Mouse (Mus musculus) layer of hippocampus, postnatal 36 days (tissue): ENCODE measurements around the gene Fdx1l. TPM values are rescaled to one million over a fixed set of nuclear protein-coding genes. Genes with fewer than 3 reads are reported as not detected.

Experiments used
- DNase-seq, 2 experiments: peaks; one replicate each; pipeline ENCODE4 v3.0.0; 2022
- total RNA-seq, 2 experiments: library from RNA; stranded (reverse); gene quantifications; 2 replicates each; pipeline ENCODE4 v1.2.3; 2021

The Fdx1l gene
- total RNA-seq: 10 to 100 TPM; 56.0 to 64.5 TPM

DNA sequence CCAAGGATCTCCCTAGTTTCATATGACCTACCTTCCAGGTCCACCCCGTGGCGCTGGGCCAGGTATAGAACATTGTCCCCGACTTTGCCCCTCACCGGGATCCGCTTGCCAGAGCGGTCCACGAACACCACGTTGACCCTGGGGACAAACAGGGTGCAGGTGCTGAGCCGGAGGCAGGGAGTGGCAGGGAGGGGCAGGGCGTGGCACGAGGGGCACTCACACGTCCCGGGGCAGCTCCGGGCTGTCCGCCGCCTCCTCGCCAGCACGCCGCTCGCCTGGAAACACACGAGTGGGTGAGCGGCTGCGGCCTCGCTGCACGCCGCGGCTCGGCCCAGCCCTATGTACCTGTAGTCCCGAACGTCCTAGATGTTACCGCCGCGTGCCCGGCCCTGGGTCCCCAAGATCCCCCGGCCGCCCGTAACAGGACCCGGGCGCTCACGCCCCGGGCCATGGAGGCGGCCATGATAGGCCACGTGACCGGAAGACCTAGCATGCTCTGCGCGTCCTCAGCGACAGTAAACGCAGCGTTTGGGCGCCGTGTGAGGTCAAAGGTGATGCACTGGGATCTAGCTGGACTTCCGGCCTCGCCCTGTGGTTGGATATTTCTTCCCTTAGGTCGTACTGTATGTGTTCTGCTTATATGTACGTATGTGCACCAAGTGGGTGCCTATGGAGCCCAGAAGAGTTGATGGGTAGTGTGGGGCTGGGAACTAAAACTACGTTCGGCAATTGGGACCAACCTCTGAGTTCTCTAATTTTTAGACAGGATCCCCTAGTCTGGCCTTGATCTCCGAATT is at the start of gene Fdx1l, which contains the start of gene Gm49373:
TSS of gene Fdx1l (minus strand) at position 571 of the 797 bp plus-strand sequence.
TSS of gene Gm49373 (minus strand) at position 53 of the 797 bp plus-strand sequence.
- peak; percentile 90 for DNase-seq

GRCm38 (mm10) chr9:21121483-21121882 is 48.1 kb upstream of the Fdx1l start:
- no peak for DNase-seq

DNA sequence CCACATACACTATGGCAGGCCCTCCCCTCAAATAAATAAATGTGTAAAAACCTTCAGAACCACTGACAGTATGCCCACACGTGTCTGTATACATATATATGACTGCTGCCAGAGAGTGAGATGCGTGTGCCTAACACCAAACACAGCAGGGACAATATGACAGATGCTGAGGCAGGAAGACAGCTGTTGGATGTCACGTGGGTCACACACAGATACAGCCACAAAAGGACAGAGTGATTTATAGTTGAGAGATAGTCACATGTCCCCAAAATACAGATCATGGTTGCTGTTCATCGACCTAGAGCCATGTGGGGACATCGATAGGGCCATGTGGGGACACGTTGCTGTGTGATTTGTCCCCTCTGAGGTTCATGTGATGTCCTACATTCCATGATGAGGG is 43.7 kb upstream of the Fdx1l start:
- no peak for DNase-seq

DNA sequence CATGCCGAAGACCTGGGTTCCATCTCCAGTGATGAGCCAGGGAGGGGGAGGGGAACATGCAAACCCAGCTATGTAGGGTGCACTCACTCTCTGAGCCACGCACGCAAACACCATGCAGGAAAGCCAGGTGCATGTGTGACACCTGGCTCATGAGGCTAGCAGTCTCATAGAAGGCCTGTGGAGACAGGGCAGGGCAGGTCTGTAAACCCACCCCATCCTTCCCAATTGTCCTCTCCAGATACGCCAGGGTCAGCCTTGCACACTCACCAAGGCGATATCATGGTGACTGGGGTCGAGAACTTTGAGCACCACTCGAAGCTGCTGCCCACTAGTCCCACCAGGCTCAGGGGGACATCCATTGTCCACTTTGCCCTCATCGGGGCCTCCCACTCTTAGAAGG is 41.7 kb upstream of the Fdx1l start:
- DNase-seq: no peak

DNA sequence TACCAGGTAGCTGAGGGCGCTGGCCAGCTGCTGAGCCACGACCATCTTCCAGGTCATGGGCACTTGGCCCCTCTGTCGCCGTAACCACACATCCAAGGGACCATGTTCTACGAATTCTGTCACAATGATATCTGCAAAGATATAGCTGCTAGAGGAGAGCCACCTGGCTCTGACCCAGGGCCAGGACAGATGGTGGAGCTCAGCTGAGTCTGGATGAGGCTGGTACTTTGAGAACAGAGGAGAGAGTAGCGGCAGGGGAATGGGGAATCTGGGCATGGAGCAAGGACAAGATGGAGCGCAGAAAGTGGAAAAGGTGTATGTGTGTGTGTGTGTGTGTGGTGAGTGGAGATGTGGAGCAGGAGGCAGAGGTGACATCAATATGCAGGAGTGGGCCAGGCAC is 40.8 kb upstream of the Fdx1l start:
- DNase-seq: no peak

DNA sequence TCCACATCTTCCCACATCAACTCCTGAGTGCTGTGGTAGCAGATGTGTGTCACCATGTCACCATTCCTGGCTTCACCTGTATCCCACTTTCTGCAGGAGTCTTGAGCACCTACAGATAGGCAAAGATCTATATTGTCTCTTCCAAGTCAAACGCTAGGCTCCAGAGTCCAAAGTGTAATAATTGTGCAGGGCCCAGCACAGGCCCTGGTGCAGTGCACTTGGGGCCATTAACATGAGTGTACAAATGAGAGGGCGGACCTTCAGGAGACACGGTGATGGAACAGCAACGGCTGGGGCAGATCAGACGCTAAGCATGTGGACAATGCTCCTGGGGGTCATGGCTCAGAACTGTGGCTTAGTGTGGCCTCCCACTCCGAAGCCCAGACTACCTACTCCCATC is 40.3 kb upstream of the Fdx1l start:
- DNase-seq: no peak

- DNase-seq: no peak
These were observed 34.3 kb upstream of the Fdx1l start for GRCm38 (mm10) chr9:21107607-21108237.

GRCm38 (mm10) chr9:21105760-21106564 is 32.5 kb upstream of the Fdx1l start:
- DNase-seq: no peak

DNA sequence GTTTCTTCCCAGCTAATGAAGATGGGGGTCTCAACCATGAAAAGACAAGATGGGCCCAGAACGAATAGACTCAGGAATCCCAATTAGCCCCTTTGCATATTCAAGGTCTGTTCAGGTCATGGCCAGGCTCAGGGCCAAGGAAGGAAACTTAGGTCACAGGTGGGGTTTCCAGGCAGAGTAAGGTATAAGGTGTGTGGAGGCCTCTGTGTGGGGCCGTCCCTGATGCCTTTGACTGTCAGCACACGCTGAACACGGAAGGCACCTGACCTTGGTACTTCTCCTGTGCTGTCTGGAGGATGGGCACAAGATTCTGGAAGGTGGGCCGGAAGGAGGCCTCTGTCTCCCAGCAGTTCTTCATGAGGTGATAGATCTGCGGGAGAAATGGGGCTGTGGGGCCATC is 31.4 kb upstream of the Fdx1l start:
- DNase-seq: no peak

DNA sequence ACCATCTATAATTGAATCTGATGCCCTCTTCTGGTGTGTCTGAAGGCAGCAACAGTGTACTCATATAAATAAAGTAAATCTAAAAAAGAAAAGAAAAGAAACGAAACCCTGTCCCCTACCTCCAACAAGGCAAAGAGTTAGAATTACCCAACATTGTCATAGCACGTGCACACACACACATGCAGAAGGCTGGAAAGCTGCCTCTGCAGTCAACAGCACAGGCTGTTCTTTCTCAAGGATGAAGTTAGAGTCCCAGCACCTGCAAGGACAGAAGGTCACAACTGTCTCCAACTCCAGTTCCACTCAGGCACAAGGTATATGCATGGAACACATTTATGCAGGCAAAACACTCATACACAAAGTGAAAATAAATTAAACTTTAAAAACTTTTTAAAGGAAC is 28.7 kb upstream of the Fdx1l start:
- DNase-seq: no peak

DNA sequence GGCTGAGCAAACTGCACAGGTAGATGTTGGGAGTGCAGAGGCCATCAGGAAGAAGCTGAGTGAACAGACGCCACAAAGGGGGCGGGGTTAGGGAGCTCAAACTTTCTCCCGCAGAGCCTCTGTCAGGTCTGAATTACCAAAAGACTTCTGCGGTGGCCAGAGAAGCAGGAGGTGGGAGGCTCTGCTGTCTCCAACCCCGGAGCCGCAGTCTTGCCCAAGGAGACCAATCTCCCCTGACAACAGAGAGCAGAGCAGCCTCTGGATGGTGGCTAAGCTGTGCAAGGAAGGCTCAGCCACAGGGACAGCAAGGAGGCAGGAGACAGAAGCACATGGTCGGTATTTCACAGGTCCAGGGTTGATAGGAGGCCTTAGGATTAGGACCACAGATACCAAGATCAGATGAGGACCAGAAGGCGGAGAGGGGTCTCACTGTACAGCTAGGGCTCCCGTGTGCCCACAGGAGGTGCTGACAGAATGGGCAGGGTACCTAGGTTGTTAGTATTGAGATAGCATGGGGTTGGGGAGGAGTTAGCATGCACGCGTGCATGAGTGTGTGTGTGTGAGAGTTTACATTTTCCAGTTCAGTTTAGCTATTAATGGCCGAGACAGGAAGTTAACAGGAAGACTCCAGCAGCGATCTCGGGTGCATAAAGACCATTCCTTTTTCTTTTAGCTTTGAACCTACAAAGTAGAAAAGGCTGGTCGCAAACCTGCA is 27.2 kb upstream of the Fdx1l start:
- no peak for DNase-seq

DNA sequence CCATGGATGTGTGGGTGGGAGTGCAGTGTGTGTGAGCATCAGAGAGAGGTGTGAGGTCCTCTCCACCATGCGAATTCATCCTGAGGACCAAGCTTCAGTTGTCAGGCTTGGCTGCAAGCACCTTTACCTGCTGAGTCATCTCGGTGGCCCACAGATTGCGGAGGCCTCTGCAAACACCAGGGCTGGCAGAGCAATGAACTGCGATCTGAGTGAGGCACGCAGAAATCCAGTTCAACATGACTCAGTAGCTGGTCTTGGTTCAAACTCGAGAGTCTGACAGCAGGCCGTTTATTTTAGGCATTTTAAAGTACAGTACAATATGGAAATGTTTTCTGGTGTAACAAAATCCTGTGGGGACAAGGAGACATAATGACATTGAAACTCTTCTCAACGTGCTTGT is 24.4 kb upstream of the Fdx1l start:
- peak; percentile 52 to 63 for DNase-seq

DNA sequence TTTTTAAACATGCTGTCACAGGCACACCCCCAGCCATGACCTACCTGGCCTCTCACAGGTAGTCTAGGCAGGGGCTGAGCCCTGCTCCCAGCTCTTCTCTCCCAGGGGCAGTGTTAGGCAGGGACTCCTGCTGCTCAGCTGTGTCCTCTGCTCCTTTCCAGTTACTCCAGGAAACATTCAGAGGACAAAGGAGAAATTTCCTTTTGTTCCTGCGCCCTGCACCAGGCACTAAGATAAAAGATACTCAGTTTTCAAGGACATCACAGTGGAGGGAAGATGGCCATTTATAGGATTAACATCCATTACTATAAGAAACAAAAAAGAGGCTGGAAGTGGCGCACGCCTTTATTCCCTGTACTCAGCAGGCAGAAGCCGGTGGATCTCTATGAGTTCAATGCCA is 22.5 kb upstream of the Fdx1l start:
- DNase-seq: no peak

- no peak for DNase-seq
These were observed 20.0 kb upstream of the Fdx1l start for GRCm38 (mm10) chr9:21093423-21093822.

DNA sequence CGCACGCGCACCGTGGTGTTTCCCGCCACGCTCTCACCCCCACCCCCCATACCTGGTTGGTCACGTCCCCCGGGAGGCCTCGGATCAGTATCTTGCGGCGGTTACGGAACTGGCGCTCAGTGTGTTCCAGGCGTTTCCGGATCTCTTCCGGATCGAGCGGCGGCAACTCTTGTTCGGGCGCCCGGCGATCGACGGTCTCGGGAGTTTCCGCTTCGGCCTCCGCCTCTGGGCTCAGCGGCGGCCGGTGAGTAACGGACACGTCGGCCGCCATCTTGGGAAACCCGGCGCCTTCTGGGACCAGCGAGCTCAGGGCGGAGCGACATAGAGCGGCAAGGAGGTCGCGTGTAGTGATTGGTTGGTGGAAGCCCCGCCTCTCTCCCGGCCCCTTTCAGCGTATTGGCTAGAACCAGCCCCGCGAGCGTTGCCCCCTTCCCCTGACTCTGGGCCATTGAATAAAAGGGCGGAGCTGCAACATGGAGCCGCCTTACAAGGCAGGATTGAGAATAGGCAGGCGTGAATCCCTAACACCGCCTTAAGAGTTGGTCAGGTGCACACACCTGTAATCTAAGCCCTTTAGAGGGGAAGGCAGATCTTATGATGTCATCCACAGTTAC is 18.4 kb upstream of the Fdx1l start, which contains the start of the genes Gm38431 and Raver1:
TSS of gene Gm38431 (minus strand) at position 291 of the 614 bp plus-strand sequence.
TSS of gene Raver1 (minus strand) at position 302 of the 614 bp plus-strand sequence.
- peak; percentile 95 to 97 for DNase-seq

DNA sequence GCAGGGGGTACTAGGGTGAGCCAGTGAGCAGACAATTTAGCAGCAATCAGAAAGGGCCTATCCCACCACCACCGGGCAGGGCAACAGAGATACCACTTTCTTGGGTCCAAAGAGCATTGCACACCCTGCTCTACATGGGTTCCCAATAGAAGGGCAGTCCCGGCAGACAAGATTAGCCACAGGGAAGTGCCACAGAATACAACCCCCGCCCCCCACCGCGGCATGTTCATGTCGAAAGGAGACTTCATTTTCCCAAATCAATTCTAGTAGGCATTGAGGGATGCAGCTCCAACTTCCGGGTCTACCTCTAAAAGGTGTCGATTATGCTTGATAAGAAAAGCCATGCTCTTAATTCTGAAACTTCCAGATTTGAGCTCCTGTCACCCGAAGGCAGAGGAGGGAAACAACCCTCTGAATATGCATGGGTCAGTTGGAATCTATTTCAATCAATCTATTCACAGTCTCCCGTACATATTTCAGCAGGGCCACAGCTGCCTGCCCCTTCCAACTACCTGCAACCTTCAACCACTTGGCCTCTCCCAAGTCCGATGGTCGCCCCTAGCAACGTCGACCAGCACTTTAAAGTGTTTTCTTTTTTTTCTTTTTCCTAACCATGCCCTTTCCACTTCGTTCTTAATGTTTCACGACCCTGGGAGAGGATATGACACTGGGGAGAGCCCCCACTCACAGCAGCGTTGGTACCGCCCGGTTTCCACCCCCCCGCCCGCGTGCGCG is 17.7 kb upstream of the Fdx1l start:
- no peak for DNase-seq

GRCm38 (mm10) chr9:21090537-21090936 is 17.1 kb upstream of the Fdx1l start:
- no peak for DNase-seq

- no peak for DNase-seq
These were observed 9.9 kb upstream of the Fdx1l start for GRCm38 (mm10) chr9:21083324-21083723.

DNA sequence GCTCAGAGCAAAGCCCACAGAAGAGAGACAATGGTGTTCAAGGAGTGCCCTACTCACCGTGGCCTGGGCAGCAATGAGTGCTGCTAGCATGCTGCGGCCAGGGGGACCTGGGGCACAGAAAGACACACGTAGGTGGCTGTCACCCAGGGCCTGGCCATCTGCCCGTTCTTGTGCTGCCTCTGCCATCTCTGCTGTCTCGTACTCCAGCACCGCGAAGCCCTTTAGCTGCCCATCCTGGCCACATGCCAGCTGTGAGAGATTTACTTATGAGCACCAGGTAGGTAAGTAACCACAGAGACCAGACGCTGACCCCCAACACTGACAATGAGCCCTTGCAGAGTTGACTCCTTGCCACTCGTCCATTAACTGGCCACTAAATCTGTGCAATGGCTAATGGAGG is 7.7 kb upstream of the Fdx1l start:
- DNase-seq: no peak

- no peak for DNase-seq
These were observed 2.2 kb upstream of the Fdx1l start for GRCm38 (mm10) chr9:21075625-21076024.

- no peak for DNase-seq
These were observed 759 bp upstream of the Fdx1l start for GRCm38 (mm10) chr9:21074173-21074572.
